Mouse (Mus musculus): ENCODE measurements around the gene AL731706.1. TPM values are rescaled to one million over a fixed set of nuclear protein-coding genes. Genes with fewer than 3 reads are reported as not detected.

The AL731706.1 gene
- polyA plus RNA-seq, 1 experiment from 2014 or later: 15.1 TPM

GRCm38 (mm10) chr2:136833976-136834714 is 57.0 kb downstream of the AL731706.1 start:
- no peak overlapping the region for H3K27ac ChIP-seq
- no peak for ATAC-seq (ENCODE audit: low read depth)
- 49% methylated on average over 3 of the region's 3 CpGs for WGBS (ENCODE audit: insufficient replicate concordance)

GRCm38 (mm10) chr2:136832936-136833335 is 58.3 kb downstream of the AL731706.1 start:
- 49% methylated on average over 3 of the region's 3 CpGs for WGBS (ENCODE audit: insufficient replicate concordance)
- Histone ChIP-seq H3K9me3 (replicated peaks) (no peaks in the 10 kb centered on the region), H3K9ac (no peak overlapping the region), H3K4me1 (replicated peaks) (no peaks in the 10 kb centered on the region), H3K36me3 (no peaks in the 10 kb centered on the region), H3K27me3 (no peaks in the 10 kb centered on the region), H3K4me2 (no peak overlapping the region), H3K27ac (no peak overlapping the region), H3K4me3 (replicated peaks) (no peak overlapping the region)
- DNase-seq: no peak
- ATAC-seq (ENCODE audit: low read depth): no peak

More at GRCm38 (mm10) chr2:136833976-136834714, 57.0 kb downstream of the AL731706.1 start:
- Histone ChIP-seq H3K4me3 (replicated peaks) (no peak overlapping the region), H3K27me3 (no peaks in the 10 kb centered on the region), H3K4me1 (replicated peaks) (no peaks in the 10 kb centered on the region), H3K9me3 (replicated peaks) (no peaks in the 10 kb centered on the region), H3K4me2 (no peak overlapping the region), H3K36me3 (no peaks in the 10 kb centered on the region), H3K9ac (no peak overlapping the region)
- DNase-seq: no peak

Other genes with a start within 250 kb of the AL731706.1 start
- 0.08 and 0.16 TPM in 2 replicates for gene Snap25, start 177.9 kb downstream of the AL731706.1 start, polyA plus RNA-seq (2015; fragmentation: Nextera tagmentation; extraction: Ambion mirVana)
- 14.7 and 18.1 TPM in 2 replicates for gene AL731706.2, start 5.7 kb downstream of the AL731706.1 start, polyA plus RNA-seq (2015; fragmentation: Nextera tagmentation; extraction: Ambion mirVana)
- 2.7 and 2.8 TPM in 2 replicates for gene Slx4ip, start 171 bp downstream of the AL731706.1 start, polyA plus RNA-seq (2015; fragmentation: Nextera tagmentation; extraction: Ambion mirVana)
- 6.9 and 11.6 TPM in 2 replicates for gene Mkks, start within 50 bp of the AL731706.1 start, polyA plus RNA-seq (2015; fragmentation: Nextera tagmentation; extraction: Ambion mirVana)
- 1.2 and 1.6 TPM in 2 replicates for gene Jag1, start 225.3 kb upstream of the AL731706.1 start, polyA plus RNA-seq (2015; fragmentation: Nextera tagmentation; extraction: Ambion mirVana)

All from liver, embryonic 13.5 days (tissue).